Mouse (Mus musculus): ENCODE data around the gene Tmem87a.

GRCm38 (mm10) chr2:120315077-120315476 is 88.8 kb downstream of the Tmem87a start:
- TF ChIP-seq CTCF (conservative IDR thresholded peaks at IDR 0.05; ENCODE audit: insufficient read depth, insufficient read length, low read depth, low read length) (no peak), POLR2A (IDR thresholded peaks at IDR 0.05; ENCODE audit: low read depth, low read length) (no peak)

Data from kidney, adult 2 months (tissue).